Mouse (Mus musculus): ENCODE data around the gene Tifa. TPM values are rescaled to one million over a fixed set of nuclear protein-coding genes. Genes with fewer than 3 reads are reported as not detected.

Gene Tifa
- total RNA-seq, 2 experiments from 2014 or later, result 6.6 to 7.7 TPM

GRCm38 (mm10) chr3:127868880-127869279, 79.3 kb downstream of the Tifa start:
- no peak for DNase-seq

- DNase-seq, result no peak
Observed at GRCm38 (mm10) chr3:127871575-127871974, 82.0 kb downstream of the Tifa start.

- no peak for DNase-seq
Observed at GRCm38 (mm10) chr3:127874254-127874883, 84.8 kb downstream of the Tifa start.

DNA sequence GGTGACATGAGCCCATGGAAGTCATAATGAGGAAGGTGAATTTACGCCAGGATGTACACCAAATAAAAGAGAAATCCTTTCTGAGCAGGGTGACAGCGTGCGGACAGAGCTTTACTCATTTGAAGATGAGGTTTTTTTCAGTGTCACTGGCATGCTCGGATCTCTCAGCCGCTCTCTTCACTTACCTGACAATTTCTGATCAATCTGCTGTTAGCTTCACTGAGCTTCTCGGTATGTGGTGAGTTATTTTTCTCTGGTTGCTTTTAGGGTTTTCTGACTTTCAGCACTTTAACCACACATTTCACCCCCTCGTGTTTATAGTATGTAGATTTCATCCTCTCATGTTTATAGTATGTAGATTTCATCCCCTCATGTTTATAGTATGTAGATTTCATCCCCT, 85.5 kb downstream of the Tifa start:
- no peak for DNase-seq

- no peak for DNase-seq
Observed at GRCm38 (mm10) chr3:127875509-127875908, 85.9 kb downstream of the Tifa start.

GRCm38 (mm10) chr3:127879968-127880367, 90.4 kb downstream of the Tifa start:
- DNase-seq, result no peak

GRCm38 (mm10) chr3:127881684-127882083, 92.1 kb downstream of the Tifa start:
- no peak for DNase-seq

Other genes starting within 250 kb of the Tifa start
- gene Larp7, start 236.5 kb upstream of the Tifa start, total RNA-seq (2021), result 10 to 100 TPM; 18.1 to 18.2 TPM
- gene Zgrf1, start 236.3 kb upstream of the Tifa start, total RNA-seq (2021), result 1 to 10 TPM; 2.0 to 2.5 TPM
- 1 to 10 TPM in 1 of 2 experiments, under 1 TPM in 1; 0.71 to 1.9 TPM for gene Neurog2, start 156.7 kb upstream of the Tifa start, total RNA-seq (2021)
- gene Alpk1, start 9.3 kb upstream of the Tifa start, total RNA-seq (2021), result 1 to 10 TPM; 7.8 to 7.9 TPM
- gene Ap1ar, start 47.7 kb downstream of the Tifa start, total RNA-seq (2021), result 10 to 100 TPM; 77.7 to 81.5 TPM
- gene Fam241a, start 106.5 kb downstream of the Tifa start, total RNA-seq (2021), result 1 to 10 TPM; 2.6 to 3.1 TPM